Mouse (Mus musculus) kidney, adult 2 months (tissue): Measurements from ENCODE around the gene Tnnt1.

Experiments
- CTCF ChIP-seq: fragments of 200-500 bp; conservative IDR thresholded peaks from 2 replicates; pipeline ENCODE4 v1.5.1; 2011; ENCODE audit warnings: low read depth, mild to moderate bottlenecking, control low read depth, low read length, moderate library complexity, mixed read lengths; ENCODE audit not compliant: insufficient read depth, insufficient read length
- POLR2A ChIP-seq: fragments of 200-500 bp; IDR thresholded peaks from one replicate; pipeline ENCODE4 v1.6.1; 2011; ENCODE audit warnings: low read depth, low read length, control low read depth

- no peak for TF ChIP-seq POLR2A
- TF ChIP-seq CTCF, result no peak
These were observed 14.4 kb downstream of the Tnnt1 start, which contains the start of gene Ppp1r12c for GRCm38 (mm10) chr7:4501558-4502397.
